Mouse (Mus musculus) thymus, adult 18-20 months (tissue): ENCODE results near the gene Olfr481.

Experiments
- DNase-seq, 2 experiments: peaks; one replicate each; pipeline ENCODE4 v3.0.0; 2022; ENCODE audit warnings: mixed read lengths in 2 of 2

Gene Olfr481

DNA sequence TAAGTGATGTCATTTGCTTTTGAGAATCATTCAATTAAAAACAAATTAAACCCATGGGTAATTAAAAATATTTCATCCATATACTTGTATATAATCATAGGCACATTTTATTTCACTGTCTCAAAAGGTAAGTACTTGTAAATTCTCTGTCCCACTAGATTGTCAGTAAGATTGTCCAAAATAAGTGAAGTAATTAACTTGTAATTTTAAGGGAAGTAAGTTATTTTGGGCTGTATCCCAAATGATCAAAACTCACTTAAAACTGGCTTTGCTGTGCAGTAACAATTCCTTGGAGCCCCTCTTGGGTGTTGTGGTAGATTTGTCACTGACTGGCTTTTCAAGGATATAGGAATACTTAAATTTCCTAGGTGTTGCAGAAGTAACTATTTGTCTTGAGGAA, at the start of gene Olfr481:
Gene Olfr481 (plus strand): TSS at position 301 of the 400 bp plus-strand sequence.
- DNase-seq, result no peak

DNA sequence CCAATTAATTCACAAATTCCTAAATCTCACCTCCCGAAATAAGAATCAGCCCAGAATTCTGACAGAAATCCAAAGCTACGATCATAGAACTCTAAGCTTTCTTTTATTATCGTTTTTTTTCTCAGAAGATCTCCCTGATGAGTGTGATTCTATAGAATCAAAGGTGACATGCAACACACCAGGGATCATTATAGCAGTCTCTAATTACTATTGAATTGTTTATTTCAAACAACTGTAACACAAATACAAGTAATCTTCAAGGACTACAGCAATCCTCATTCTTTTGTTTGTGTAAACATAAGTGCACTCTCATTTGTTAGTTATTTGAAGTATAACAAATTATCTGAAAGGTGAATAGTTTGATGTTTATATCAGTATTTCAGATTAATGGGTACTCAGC, 45.8 kb upstream of the Olfr481 start, which contains the start of gene Olfr478:
Gene Olfr478 (minus strand): TSS at position 101 of the 400 bp plus-strand sequence.
- no peak for DNase-seq

DNA sequence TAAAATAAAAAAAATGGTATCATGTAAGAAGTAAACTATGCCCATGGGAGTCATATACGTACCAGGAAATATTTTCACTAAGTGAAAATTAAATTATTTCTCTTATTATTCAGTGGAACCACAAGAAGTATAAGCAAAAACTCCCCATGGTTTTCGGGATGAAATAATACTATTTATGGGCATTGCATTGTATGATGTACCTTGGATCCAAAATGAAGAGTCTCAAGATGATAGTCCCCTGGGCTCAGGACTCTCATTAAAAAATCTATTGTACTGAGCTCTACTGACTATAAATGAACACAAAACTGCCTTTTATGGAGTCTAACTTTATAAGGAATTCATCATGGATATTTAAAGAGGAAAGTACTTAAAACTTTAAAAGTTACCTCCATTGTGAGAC, 29.3 kb upstream of the Olfr481 start, which contains the start of gene Olfr479:
Gene Olfr479 (plus strand): TSS at position 301 of the 400 bp plus-strand sequence.
- no peak for DNase-seq

DNA sequence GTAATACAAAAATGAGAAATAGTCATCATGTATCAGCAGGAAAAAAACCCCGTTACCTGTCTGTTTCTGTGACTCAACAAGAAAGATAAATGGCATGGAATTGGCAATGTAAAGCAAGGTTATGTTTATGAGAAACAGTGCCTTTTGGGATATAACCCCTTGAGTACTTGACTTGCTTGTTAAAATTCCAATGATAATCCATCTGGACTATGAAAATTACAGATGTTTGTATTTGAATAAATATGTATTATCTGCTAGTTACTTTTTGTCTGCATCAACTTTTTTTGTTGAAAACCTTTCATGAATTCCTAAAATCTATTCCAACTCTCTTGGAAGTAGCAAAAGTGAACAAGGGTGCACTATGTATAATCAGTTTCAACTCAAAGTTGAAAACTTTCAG, 12.4 kb upstream of the Olfr481 start, which contains the start of gene Olfr480:
Gene Olfr480 (minus strand): TSS at position 101 of the 400 bp plus-strand sequence.
- no peak for DNase-seq

DNA sequence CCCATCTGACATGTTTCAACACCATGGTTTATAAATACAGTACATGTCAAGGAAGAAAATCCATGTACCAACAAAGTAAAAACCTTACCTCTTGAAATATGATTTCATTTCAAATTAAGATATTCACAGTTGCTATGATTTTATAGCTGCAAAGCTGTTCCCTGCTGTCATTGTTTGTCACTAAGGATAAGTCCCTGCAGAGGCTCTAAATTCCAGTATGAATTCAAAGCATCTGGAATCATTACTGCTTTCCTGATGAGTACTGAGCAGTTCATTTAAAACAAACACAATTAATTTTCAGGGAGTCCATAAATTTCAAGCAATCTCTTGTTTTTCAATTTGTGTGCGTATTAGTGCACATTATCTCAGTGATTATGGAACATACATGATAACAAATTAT, 17.8 kb downstream of the Olfr481 start, which contains the start of gene Olfr482:
Gene Olfr482 (minus strand): TSS at position 101 of the 400 bp plus-strand sequence.
- DNase-seq, result no peak

DNA sequence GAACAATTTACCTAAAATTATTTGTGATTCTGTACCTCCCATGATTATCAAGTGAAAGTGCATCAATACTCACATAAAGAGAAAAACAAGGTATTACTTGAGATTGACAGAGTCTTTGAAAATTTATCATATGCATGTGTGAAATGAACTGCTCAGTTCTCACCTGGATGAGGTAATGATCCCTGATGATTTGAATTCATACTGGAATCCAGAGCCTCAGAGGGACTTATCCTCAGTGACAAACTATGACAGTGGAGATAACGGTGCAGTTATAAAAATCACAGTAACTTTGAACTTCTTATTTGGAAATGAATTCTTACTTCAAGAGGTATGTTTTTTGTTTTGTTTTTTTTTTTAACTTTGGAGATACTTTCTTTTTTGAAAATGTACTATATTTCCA, 20.9 kb downstream of the Olfr481 start, which contains the start of gene Olfr483:
Gene Olfr483 (plus strand): TSS at position 301 of the 400 bp plus-strand sequence.
- DNase-seq, result no peak

DNA sequence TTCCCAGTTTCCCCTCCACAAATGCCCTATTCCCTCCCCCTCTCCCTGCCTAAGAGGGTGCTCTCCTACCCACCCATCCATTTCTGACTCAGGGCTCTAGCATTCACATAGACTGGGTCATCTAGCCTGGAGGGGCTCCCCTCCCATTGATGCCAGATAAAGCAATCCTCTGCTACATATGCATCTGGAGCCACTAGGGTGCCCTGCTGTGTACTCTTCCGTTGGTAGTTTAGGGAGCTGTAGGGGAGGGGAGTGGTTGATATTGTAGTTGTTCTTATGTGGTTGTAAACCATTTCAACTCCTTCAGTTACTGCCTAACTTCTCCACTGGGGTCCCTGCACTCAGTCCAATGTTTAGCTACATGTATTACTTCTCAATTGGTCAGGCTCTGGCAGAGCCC, 41.0 kb downstream of the Olfr481 start:
- no peak for DNase-seq

DNA sequence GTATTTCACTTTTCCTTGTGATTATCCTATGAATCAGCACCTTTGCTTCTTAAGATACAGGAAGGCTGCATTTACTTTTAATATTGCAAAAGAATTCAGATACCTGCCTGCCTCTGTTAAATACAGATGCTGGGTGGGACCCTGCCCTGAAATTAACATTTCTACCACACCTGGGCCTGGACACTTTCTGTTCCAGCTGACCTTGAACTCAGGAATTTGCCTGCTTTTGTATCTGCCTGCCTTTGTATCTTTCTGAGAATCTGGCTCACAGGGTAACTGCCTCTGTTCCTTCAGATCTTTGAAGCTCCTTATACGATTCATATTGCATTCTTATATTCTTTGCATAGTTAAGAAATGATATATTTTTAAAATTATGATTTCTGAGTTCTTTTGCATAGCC, 41.8 kb downstream of the Olfr481 start:
- DNase-seq, result no peak

DNA sequence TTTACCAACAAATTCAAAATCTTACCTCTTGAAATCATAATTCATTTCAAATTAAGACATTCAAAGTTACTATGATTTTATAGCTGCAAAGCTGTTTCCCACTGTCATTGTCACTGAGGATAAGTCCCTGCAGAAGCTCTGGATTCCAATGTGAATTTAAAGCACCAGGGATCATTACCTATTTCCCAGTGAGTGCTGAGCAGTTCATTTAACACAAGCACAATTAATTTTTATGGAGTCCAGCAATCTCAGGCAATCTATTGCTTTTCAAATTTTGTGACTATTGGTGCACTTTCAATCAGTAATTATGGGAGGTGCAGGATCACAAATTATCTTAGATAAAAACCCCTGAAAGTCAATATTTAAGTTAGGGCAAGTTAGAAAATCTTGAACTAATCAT, 47.7 kb downstream of the Olfr481 start, which contains the start of gene Olfr484:
Gene Olfr484 (minus strand): TSS at position 101 of the 400 bp plus-strand sequence.
- no peak for DNase-seq
